Mouse (Mus musculus): ENCODE data around the gene Ccdc191. TPM values are rescaled to one million over a fixed set of nuclear protein-coding genes. Genes with fewer than 3 reads are reported as not detected.

Gene Ccdc191
- total and polyA plus RNA-seq, 3 experiments: 5.1 to 7.0 TPM; not detected in 1

DNA sequence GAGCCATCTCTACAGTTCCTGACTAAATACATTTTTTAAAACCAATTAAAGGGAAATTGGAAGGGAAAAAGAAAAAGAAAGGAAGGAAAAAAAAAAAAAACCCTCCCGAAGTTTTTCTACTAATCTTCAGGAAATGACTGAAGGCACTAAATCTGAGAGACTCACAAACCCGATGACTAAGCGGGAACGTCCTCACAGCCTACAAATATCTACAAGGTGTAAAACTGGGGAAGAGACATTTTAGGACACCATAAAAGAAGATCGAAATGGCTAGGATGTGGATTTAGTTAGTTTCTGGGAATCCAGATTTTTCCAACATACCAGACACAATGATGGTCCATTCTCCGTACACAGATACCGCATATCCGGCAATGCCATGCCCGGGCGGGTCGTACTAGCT, 83.5 kb downstream of the Ccdc191 start:
- Histone ChIP-seq H3K4me3 (ENCODE audit: control insufficient read depth in 1 of 2, insufficient read depth in 1 of 2, low read depth in 2 of 2, low read length in 2 of 2) (no peak overlapping the region), H3K9me3 (replicated peaks; ENCODE audit: insufficient read depth, low read length) (no peaks in the 10 kb centered on the region), H3K36me3 (ENCODE audit: control insufficient read depth in 1 of 2, insufficient read depth in 2 of 2, low read length in 2 of 2) (no peaks in the 10 kb centered on the region; a peak in 1 of 4 replicates), H3K4me1 (ENCODE audit: control insufficient read depth in 1 of 2, insufficient read depth in 2 of 2, low read length in 2 of 2) (peaks cover 0 to 5% of the 10 kb centered on the region in 2 experiments; a peak in 2 of 4 replicates), H3K9ac (ENCODE audit: control insufficient read depth, low read depth, low read length, poor library complexity, severe bottlenecking) (no peak overlapping the region), H3K27me3 (ENCODE audit: control insufficient read depth in 1 of 2, insufficient read depth in 2 of 2, low read length in 2 of 2) (no peaks in the 10 kb centered on the region), H3K27ac (ENCODE audit: control insufficient read depth, low read depth, low read length) (no peak overlapping the region), H3K79me2 (ENCODE audit: control insufficient read depth, insufficient read depth, low read length, poor library complexity) (no peaks in the 10 kb centered on the region)
- no peak for DNase-seq (ENCODE audit: low read depth, low spot score)
- no peak for TF ChIP-seq ETS1 (IDR thresholded peaks at IDR 0.05; ENCODE audit: low read depth, low read length)
- TF ChIP-seq UBTF (IDR thresholded peaks at IDR 0.05; ENCODE audit: borderline replicate concordance, insufficient read depth, low read depth, low read length): no peak
- no peak for TF ChIP-seq NRF1 (IDR thresholded peaks at IDR 0.05; ENCODE audit: insufficient read depth, low read depth, low read length, poor library complexity, severe bottlenecking)
- no peak for TF ChIP-seq MAX (IDR thresholded peaks at IDR 0.05; ENCODE audit: low read length)
- TF ChIP-seq SMC3 (IDR thresholded peaks at IDR 0.05; ENCODE audit: low read depth, low read length): no peak
- no peak for TF ChIP-seq CHD1 (IDR thresholded peaks at IDR 0.05; ENCODE audit: low read depth, low read length)
- TF ChIP-seq USF1 (IDR thresholded peaks at IDR 0.05; ENCODE audit: low read depth, low read length): no peak
- no peak for TF ChIP-seq MEF2A (IDR thresholded peaks at IDR 0.05; ENCODE audit: extremely low read depth, insufficient replicate concordance, low read depth, low read length, poor library complexity, severe bottlenecking)
- no peak for TF ChIP-seq BHLHE40 (IDR thresholded peaks at IDR 0.05; ENCODE audit: borderline replicate concordance, low read depth, low read length)
- no peak for TF ChIP-seq RAD21 (IDR thresholded peaks at IDR 0.05; ENCODE audit: low read depth, low read length)
- TF ChIP-seq ZMIZ1 (IDR thresholded peaks at IDR 0.05; ENCODE audit: low read depth, low read length): no peak
- no peak for TF ChIP-seq CHD2 (IDR thresholded peaks at IDR 0.05; ENCODE audit: low read length)

DNA sequence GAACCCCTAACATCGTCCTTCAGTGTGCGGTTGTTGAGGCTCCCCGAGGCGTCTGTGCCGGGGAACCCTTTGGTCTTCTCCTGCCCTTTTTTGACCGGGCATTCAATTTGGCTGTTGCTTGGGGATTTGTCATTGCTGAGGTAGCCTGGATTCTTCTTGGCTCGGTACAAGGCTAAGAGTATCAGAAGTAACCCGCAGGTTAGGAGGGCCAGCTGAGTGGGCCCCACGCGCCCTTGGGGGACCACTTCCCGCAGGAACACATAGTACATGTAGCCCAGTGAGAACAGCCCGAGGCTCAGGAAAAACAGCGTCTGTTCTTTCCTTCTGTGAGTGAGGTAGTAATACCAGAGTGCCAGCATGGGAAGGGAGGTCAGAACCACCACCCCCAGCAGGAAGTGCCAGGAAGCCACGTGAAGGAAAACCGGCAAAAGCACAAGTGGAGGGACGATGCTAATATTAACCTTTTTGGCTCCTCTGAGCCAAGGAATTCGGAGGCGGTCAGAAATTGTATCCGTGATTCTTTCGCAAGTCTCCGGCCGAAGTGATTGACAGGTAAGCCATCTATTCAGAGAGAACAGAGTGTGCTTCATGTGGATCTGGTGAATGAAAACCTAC, 84.1 kb downstream of the Ccdc191 start:
- Histone ChIP-seq H3K9me3 (replicated peaks; ENCODE audit: insufficient read depth, low read length) (no peaks in the 10 kb centered on the region), H3K79me2 (ENCODE audit: control insufficient read depth, insufficient read depth, low read length, poor library complexity) (no peaks in the 10 kb centered on the region), H3K9ac (ENCODE audit: control insufficient read depth, low read depth, low read length, poor library complexity, severe bottlenecking) (no peak overlapping the region), H3K27ac (ENCODE audit: control insufficient read depth, low read depth, low read length) (no peak overlapping the region), H3K36me3 (ENCODE audit: control insufficient read depth in 1 of 2, insufficient read depth in 2 of 2, low read length in 2 of 2) (no peaks in the 10 kb centered on the region; a peak in 1 of 4 replicates), H3K27me3 (ENCODE audit: control insufficient read depth in 1 of 2, insufficient read depth in 2 of 2, low read length in 2 of 2) (no peaks in the 10 kb centered on the region), H3K4me3 (ENCODE audit: control insufficient read depth in 1 of 2, insufficient read depth in 1 of 2, low read depth in 2 of 2, low read length in 2 of 2) (no peak overlapping the region), H3K4me1 (ENCODE audit: control insufficient read depth in 1 of 2, insufficient read depth in 2 of 2, low read length in 2 of 2) (peaks cover 0 to 5% of the 10 kb centered on the region in 2 experiments; a peak in 2 of 4 replicates)
- TF ChIP-seq TCF12 (IDR thresholded peaks at IDR 0.05; ENCODE audit: low read depth, low read length) (no peak), POLR2A (IDR thresholded peaks at IDR 0.05; ENCODE audit: control insufficient read depth in 1 of 2, insufficient read depth in 1 of 2, low read depth in 1 of 2, low read length in 2 of 2, poor library complexity in 1 of 2) (no peak), UBTF (IDR thresholded peaks at IDR 0.05; ENCODE audit: borderline replicate concordance, insufficient read depth, low read depth, low read length) (no peak), SMC3 (IDR thresholded peaks at IDR 0.05; ENCODE audit: low read depth, low read length) (no peak), ZKSCAN1 (IDR thresholded peaks at IDR 0.05; ENCODE audit: low read depth, low read length) (no peak), POLR2AphosphoS5 (IDR thresholded peaks at IDR 0.05; ENCODE audit: borderline replicate concordance, low read depth, low read length) (no peak), MYB (IDR thresholded peaks at IDR 0.05; ENCODE audit: low read depth, low read length) (no peak), SIN3A (IDR thresholded peaks at IDR 0.05; ENCODE audit: low read length) (no peak), ZC3H11A (IDR thresholded peaks at IDR 0.05; ENCODE audit: low read depth, low read length) (no peak), MAFK (IDR thresholded peaks at IDR 0.05; ENCODE audit: borderline replicate concordance, low read depth, low read length) (no peak), NRF1 (IDR thresholded peaks at IDR 0.05; ENCODE audit: insufficient read depth, low read depth, low read length, poor library complexity, severe bottlenecking) (no peak), ZNF384 (IDR thresholded peaks at IDR 0.05; ENCODE audit: low read depth, low read length) (no peak), NELFE (IDR thresholded peaks at IDR 0.05; ENCODE audit: low read depth, low read length) (no peak), EP300 (IDR thresholded peaks at IDR 0.05; ENCODE audit: low read depth in 1 of 2, low read length in 2 of 2) (no peak), E2F4 (IDR thresholded peaks at IDR 0.05; ENCODE audit: borderline replicate concordance, low read depth, low read length) (no peak)
- DNase-seq (ENCODE audit: low read depth, low spot score): no peak

Measured in MEL (cell line).